Mouse (Mus musculus) adipocyte (in vitro differentiated cells): ENCODE measurements around the gene March7.

Source experiments
- DNase-seq: peaks from one replicate; pipeline ENCODE4 v3.0.0-alpha.2; 2016; ENCODE audit warnings: low spot score

The March7 gene

DNA sequence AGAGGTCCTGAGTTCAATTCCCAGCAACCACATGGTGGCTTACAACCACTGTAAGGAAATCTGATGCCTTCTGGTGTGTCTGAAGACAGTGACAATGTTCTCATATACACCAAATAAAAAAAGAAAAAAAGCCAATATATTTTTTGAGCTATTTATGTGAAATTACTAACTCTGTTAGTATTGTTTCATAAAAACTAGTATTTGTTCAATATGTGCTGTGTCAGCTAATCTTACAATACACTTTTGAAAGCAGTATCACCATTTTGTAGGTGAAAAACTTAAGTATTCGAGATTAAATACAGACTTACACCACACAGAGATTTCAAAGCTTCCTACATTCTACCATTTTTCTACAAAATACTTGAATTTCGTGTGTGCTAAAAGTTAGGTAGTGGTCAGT, 5.0 kb downstream of the March7 start:
- DNase-seq: no peak

- no peak for DNase-seq
Measured at GRCm38 (mm10) chr2:60216547-60217153, 7.0 kb downstream of the March7 start.

DNA sequence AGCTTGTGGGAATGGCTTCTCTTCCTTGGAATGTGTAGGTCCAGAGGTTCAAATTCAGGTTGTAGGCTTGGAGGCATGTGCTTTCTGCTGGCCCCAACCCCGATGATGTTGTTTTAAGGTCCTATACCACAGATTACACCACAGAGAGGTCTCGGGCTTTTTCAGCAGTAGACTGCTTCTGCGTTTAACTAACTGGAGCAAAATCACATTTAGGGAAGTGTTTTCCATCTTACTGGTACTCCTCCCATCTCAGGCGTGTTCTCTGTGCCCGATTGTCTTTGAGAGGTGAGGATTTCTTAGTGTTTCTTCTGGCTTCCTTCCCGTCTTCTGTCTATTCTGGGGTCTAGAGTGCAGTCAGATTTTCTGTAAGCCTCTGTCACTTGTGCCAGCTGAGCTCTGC, 7.9 kb downstream of the March7 start:
- DNase-seq: no peak

DNA sequence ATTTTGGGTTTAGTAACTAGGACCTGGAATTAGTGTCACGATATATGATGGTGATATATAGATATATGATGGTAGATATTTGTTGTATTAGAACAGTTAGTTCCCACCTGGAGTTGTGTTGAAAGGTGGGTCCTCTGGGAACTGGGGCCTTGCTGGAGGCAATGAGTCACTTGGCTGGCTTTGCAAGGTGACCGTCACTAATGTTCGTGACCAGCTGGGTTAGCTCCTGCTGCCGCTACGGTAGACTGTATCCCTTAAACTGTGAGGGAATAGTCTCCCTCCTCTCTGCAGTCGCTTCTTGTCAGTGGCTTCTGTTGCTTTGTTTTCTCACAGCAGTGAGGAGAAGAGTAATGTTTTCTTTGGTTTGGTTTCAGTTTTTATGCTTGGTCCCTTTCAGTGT, 11.5 kb downstream of the March7 start:
- no peak for DNase-seq

- DNase-seq: no peak
Measured at GRCm38 (mm10) chr2:60221954-60222353, 12.3 kb downstream of the March7 start.

GRCm38 (mm10) chr2:60223489-60223888, 13.8 kb downstream of the March7 start:
- DNase-seq: no peak

DNA sequence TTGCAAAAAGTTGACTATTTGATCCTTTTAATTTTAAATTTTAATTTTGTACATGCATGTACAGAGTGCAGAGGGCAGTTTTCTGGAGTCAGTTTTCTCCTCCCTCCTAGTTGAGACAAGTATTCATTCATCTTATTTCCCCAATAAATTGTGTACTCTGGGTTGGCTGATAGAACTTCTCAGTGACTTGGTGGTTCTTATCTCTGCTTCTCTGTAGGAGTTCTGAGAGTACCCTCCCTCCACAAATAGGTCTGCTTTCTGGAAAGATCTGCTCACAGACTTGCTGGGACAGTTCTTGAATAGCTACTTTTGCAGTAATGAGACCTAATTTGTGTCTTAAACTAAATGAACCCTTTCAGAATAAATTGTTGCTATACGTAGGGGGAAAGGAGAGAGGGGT, 18.8 kb downstream of the March7 start:
- no peak for DNase-seq

DNA sequence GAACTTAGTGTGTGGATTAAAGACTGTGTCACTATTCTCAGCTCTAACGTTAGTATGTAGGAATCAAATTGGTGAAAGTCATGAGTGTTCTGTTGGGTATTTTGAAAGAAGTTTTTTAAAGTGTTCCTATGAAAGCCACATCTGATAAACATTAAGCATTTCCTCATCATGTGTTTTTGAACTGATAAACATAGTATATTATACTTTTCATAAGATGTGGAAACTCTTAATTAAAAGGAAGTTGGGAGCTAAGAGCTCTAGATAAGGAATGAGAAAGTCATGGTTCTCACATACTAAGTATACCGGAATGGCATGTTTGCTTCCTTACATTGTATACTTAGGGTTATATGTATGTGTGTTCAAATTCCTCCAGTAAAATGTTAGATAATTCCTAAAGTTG, 20.7 kb downstream of the March7 start:
- no peak for DNase-seq

DNA sequence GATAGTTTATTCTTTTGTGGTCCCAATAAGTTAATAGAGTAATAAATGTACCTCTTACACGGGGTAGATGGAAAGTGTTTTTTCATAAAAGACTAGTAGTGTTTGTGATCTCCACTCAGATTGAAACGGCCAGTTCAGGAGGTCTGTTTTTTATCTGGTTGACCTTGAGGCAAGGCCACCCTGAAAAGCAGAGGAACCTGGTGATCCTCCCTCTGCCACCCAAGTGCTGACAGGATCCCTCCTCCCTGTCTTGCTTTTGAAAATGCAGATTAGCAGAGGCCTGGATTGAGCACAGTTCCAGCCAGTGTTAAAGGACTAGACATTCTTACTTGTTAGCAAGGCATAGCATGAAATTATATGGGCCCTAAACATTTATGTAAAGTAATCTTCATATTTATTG, 23.5 kb downstream of the March7 start:
- no peak for DNase-seq

DNA sequence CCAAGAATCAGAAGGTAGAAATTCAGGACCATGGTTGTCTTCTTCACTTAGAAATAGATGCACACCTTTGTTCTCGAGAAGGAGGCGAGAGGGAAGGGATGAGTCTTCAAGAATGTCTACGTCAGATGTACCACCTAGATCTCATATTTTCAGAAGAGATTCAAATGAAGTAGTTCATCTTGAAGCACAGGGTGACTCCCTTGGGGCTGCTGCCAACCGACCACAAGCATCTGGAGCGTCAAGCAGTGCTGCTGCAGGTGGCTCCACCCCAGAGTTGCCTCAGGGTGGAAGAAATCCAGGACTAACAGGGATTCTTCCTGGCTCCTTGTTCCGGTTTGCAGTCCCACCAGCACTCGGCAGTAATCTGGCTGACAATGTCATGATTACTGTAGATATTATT, 24.8 kb downstream of the March7 start:
- DNase-seq: no peak

DNA sequence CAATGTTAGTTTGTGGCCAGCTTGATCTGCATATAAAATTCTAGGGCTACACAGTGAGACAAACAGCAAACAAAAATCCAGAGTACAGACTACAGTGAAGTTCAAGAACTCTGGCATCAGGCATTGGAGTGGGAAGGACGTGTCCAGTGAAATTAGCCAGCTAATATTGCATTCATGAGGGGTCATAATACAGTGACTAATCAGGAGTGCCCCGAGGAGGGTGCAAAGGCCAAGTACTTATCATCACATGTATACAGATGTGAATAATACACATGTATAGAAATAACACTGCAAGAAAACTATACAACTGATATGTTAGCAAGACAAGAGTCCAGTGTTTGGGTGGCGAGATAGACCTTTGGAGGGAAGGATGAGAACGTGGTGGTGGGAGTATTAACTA, 43.1 kb downstream of the March7 start:
- no peak for DNase-seq

GRCm38 (mm10) chr2:60253506-60253905, 43.8 kb downstream of the March7 start:
- no peak for DNase-seq

GRCm38 (mm10) chr2:60256751-60257150, 47.1 kb downstream of the March7 start:
- no peak for DNase-seq

DNA sequence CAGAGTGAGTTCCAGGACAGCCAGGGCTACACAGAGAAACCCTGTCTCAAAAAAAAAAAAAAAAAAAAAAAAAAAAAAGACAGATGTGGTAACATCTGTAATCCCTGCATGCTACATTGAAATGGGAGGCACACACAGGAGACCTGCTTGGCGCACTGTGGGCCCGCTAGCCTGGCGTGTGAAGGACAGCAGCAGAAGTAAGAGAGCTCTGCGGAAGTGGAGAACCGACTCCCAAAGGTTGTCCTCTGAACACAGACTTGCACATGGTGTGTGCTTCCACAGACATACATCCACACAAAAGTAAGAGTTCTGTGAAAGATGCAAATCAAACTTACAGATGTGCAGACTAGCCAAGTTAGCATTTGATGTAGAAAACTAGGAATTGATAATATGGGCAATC, 49.5 kb downstream of the March7 start:
- no peak for DNase-seq

DNA sequence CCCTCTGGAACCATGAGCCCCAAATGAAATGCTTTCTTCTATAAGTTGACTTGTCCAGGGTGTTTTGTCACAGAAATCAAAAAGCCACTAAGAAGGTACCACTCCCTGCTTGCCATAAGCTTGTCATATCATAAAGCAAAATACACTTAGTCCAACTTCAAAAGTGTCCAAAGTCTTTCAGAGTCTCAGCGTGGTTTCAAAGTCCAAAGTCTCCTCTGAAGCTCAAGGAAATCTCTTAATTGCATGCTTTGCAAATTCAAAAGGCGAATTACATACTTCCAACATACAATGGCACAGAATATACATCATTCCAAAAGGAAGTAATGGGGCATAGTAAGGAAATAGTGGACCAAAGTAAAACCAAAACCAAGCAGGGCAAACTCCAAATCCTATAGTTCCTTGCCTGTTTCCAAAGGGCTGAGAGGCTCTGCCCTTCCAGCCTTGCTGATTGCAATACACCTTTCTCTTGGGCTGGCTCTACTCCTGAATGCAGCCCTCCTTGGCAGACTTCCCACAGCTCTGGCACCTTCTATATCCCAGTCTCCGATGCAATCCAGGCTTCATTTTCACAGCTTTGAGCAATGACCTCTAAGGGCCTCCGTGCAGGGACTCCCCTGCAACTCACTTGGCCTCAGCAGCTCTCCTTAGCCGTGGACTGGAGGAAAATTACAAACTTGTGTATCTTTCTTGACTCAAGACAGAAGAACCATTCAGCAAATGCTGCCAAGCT, 51.1 kb downstream of the March7 start:
- DNase-seq: peak; percentile 22

DNA sequence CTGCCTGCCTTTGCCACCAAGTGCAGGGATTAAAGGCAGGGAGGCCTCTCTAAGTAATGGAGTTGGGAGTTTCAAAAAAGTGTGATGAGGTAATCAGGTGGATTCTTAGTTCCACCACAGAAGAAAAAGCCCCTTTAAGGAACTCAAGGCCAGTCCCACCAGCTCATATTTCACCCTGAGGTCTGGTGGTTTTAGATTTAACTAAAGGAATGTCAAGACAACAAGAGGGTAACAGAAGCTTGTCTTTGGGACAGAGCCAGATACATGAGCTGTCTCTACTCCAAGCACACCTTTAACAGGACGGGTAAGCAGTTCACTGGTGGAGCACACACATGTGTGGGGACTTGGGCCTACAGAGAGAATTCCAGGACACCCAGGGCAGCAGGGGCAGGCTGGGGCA, 57.9 kb downstream of the March7 start:
- no peak for DNase-seq

GRCm38 (mm10) chr2:60269856-60270479, 60.3 kb downstream of the March7 start:
- DNase-seq: no peak

GRCm38 (mm10) chr2:60278627-60279026, 68.9 kb downstream of the March7 start:
- DNase-seq: no peak

DNA sequence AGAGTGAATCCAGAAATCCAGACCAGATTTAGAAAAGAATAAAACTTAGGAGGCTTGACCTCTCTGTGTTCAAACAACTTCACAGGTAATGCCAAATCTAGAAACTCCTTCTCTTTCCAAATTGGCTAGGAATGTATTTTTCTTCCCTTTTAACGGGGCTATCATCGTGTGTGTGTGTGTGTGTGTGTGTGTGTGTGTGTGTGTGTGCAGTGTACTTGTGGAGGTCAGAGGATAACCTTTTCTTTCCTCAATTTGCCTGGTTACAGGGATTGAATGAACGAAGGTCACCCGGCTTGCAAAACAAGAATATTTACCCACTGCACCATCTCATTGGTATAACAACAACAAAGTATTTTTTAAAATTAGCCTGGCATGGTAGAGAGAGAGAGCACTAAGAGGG, 72.9 kb downstream of the March7 start:
- DNase-seq: no peak

- DNase-seq: peak; percentile 74
Measured at GRCm38 (mm10) chr2:60283208-60283750, 73.6 kb downstream of the March7 start.

DNA sequence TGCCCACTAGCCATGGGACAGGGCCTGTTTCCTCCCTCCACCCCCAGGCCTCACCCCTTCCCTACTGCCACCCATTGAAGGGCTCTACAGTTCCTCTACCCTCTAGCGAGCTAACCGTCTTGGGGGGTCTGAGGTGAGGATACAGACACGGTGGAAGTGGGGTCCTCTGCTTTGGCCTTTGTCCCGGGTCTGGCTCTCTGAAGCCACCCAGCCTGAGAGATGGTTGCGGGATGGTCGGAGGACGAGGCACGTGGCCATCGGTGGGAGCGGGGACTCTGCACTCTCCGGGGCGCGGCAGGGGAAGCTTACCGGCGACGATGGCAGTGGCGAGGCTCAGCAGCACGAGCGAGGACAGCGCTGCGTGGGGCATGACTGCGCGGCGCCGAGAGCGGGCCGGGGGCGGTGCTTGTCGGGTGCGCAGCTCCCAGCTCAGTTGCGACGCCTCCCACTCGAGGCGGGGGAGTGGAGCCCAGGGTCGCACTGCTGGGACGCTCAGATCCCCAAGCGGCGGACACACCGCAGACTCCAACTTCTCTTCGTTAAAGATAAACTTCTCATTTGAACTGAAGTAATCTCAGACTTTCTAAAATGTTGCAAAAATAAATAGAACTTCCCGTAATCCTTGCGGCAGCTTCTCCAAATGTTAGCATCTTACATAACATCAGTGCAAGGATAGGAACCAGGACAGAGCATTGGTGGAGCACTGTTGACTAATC, 74.2 kb downstream of the March7 start:
- peak; percentile 79 for DNase-seq

DNA sequence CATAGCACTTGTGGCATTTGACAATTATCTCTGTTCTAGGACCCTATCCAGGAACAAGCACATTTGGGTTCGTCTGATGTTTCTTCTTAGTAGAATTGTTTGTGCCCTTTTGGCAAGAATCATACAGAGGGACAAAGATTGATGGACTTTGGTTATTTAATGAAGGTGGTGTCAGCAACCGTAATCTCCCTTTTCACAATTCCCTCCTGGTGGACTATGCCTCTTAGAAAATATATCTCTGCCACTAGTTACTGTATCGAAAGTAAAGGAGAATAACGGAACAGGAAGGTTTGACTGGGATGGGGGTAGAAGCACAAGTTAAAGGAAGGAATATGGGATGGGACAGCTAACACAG, 74.8 kb downstream of the March7 start, which contains the start of gene Cd302:
Gene Cd302, minus strand, starts transcription at position 22 of the 355 bp plus-strand sequence.
- DNase-seq: no peak
